Mouse (Mus musculus) liver, embryonic 14.5 days (tissue): Measurements from ENCODE around the gene Wfikkn1. TPM values are rescaled to one million over a fixed set of nuclear protein-coding genes. Genes with fewer than 3 reads are reported as not detected.
A peak's percentile ranks its signal among the peaks of the same experiment; 100 is the strongest.

Experiments
- ATAC-seq: fragments of 200-750 bp; cut with Nextera tagmentation; 2 replicates; pipeline ENCODE4 v1.8.0; 2017; ENCODE audit warnings: moderate number of reproducible peaks, mild to moderate bottlenecking, moderate library complexity; ENCODE audit not compliant: insufficient read depth
- DNase-seq, 3 experiments: peaks; one replicate each; pipeline ENCODE4 v3.0.0-alpha.2; 2012 to 2013; ENCODE audit warnings: low read depth in 3 of 3, low spot score in 3 of 3
- H3K27ac ChIP-seq: fragments of 300-500 bp; sonication (generic); 2 replicates; pipeline ENCODE4 v1.5.1; 2014; ENCODE audit warnings: moderate library complexity, mild to moderate bottlenecking, control low read depth, inconsistent platforms
- H3K27me3 ChIP-seq: fragments of 300-500 bp; sonication (generic); 2 replicates; pipeline ENCODE4 v1.6.1; 2014; ENCODE audit warnings: mild to moderate bottlenecking, low read length, moderate library complexity; ENCODE audit not compliant: control insufficient read depth, insufficient read depth
- H3K36me3 ChIP-seq: fragments of 300-500 bp; sonication (generic); replicated peaks from 2 replicates; pipeline ENCODE4 v1.6.1; 2014; ENCODE audit warnings: low read depth; ENCODE audit not compliant: control insufficient read depth, insufficient read depth
- H3K4me1 ChIP-seq, 2 experiments: fragments of 200-500 bp in 1 of 2; fragments of 300-500 bp in 1 of 2; sonication (generic) in 1 of 2; replicated peaks; 2 replicates each; pipeline ENCODE4 v1.6.1; 2012 to 2014; ENCODE audit warnings: antibody characterized with exemption in 1 of 2, inconsistent platforms in 1 of 2, low read length in 1 of 2; ENCODE audit not compliant: control insufficient read depth in 2 of 2, insufficient read depth in 2 of 2
- H3K4me2 ChIP-seq: fragments of 300-500 bp; sonication (generic); 2 replicates; pipeline ENCODE4 v1.6.1; 2014; ENCODE audit warnings: low read depth, mild to moderate bottlenecking, control low read depth, moderate library complexity
- H3K4me3 ChIP-seq, 2 experiments: fragments of 200-500 bp in 1 of 2; fragments of 300-500 bp in 1 of 2; sonication (generic) in 1 of 2; 2 replicates each; pipeline ENCODE4 v1.5.1; 2012 to 2014; ENCODE audit warnings: low read depth in 2 of 2, low read length in 2 of 2, mild to moderate bottlenecking in 2 of 2, control low read depth in 1 of 2, inconsistent platforms in 1 of 2, moderate library complexity in 1 of 2; ENCODE audit not compliant: insufficient read depth in 1 of 2
- H3K9ac ChIP-seq: fragments of 300-500 bp; sonication (generic); replicated peaks from 2 replicates; pipeline ENCODE4 v1.6.1; 2014; ENCODE audit warnings: mild to moderate bottlenecking, control low read depth, moderate library complexity
- H3K9me3 ChIP-seq: fragments of 300-500 bp; sonication (generic); 2 replicates; pipeline ENCODE4 v1.6.1; 2016; ENCODE audit warnings: low read length, mixed read lengths; ENCODE audit not compliant: control insufficient read depth
- CTCF ChIP-seq: IDR thresholded peaks from 2 replicates; pipeline ENCODE4 v1.5.1; 2016; ENCODE audit warnings: antibody characterized with exemption, low read depth, control low read depth
- EP300 ChIP-seq: IDR thresholded peaks from 2 replicates; pipeline ENCODE4 v1.6.1; 2016; ENCODE audit warnings: antibody characterized with exemption, low read depth
- WGBS: fragments of 180-500 bp; shearing (Covaris S2); extraction: QIAGEN DNeasy Blood & Tissue Kit; methylation state at CpG from one replicate; pipeline ENCODE4 v1.1.7; 2014; ENCODE audit not compliant: insufficient replicate concordance; 5-methylcytosine and 5-hydroxymethylcytosine counted together
- polyA plus RNA-seq, 2 experiments: library from polyadenylated mRNA; depleted of rRNA in 1 of 2; stranded (reverse) in 1 of 2; unstranded in 1 of 2; fragments of >200 nt; fragmentation: Nextera tagmentation in 1 of 2; extraction: Ambion mirVana in 1 of 2; gene quantifications; 2 replicates each; pipeline versions ENCODE4 v1.2.1 to v1.2.3; 2012 to 2014

Gene Wfikkn1
- polyA plus RNA-seq, 2 experiments = 0.52 to 0.54 TPM

DNA sequence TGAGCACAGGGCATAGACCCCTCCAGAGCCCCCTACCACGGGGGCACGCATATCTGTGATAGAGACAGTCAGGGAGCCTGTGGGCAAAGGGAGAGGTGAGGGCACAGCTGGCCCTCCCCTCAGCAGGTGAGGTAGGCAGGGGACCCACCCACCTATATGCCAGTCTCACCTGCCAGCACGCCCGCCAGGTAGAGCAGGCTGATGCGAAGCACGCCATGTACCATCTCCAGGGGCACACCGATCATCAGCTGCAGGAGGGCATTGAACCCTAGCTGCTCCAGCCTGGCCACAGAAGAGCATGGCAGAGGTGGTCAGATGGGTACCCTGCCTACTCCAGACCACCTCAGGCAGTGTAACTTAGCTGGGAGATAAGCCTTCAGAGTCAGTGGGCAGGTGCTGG is 45.4 kb downstream of the Wfikkn1 start:
- ATAC-seq = no peak
- WGBS = 86% methylated on average over 7 of the region's 7 CpGs
- no peak overlapping the region for H3K4me2 ChIP-seq
- no peak for DNase-seq
- no peaks in the 10 kb centered on the region for H3K27me3 ChIP-seq
- H3K4me1 ChIP-seq = peaks cover 9 to 13% of the 10 kb centered on the region in 2 experiments
- no peak for TF ChIP-seq CTCF
- TF ChIP-seq EP300 = no peak
- H3K27ac ChIP-seq = no peak overlapping the region
- no peak overlapping the region for H3K9ac ChIP-seq
- H3K4me3 ChIP-seq = no peak overlapping the region
- no peaks in the 10 kb centered on the region for H3K9me3 ChIP-seq
- H3K36me3 ChIP-seq = peaks cover 27% of the 10 kb centered on the region

DNA sequence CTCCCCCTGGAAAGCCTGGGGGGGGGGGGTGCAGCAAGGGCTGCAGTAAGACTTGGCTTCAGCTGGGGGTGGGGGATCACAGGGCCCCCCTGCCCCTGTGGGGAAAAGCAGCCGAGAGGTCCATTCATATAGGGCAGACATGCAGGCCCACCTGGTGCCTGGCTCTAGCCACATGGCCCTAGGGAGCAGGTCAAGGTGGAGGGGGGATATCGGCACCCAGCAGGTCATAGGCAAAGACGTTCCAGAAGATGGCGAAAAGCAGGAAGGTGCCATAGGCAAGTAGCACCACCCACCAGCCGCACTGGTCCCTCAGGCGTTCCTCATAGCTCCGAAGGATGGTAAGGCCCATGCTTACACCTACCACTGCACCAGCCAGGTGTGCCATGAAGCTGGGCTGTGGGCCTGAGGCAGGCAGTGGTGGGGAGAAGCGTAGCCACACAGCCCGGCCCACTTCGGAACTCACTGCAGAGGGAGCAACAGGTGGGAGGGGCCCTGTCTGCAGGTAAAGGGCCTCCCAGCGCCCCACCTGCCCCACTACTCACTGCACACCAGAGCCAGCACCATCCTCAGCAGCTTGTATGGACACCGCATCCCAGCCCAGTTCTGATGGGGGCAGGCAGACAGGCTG is 45.9 kb downstream of the Wfikkn1 start:
- ATAC-seq = no peak
- no peak for TF ChIP-seq CTCF
- TF ChIP-seq EP300 = no peak
- Histone ChIP-seq H3K36me3 (peaks cover 21% of the 10 kb centered on the region), H3K27ac (no peak overlapping the region), H3K9me3 (no peaks in the 10 kb centered on the region), H3K4me1 (peaks cover 9 to 14% of the 10 kb centered on the region in 2 experiments), H3K9ac (no peak overlapping the region), H3K4me3 (peak overlapping the region in 1 of 2 experiments; percentile 70; a peak in 2 of 4 replicates), H3K27me3 (no peaks in the 10 kb centered on the region), H3K4me2 (peak overlapping the region; percentile 83)
- DNase-seq = no peak
- 78% methylated on average over 12 of the region's 12 CpGs for WGBS

DNA sequence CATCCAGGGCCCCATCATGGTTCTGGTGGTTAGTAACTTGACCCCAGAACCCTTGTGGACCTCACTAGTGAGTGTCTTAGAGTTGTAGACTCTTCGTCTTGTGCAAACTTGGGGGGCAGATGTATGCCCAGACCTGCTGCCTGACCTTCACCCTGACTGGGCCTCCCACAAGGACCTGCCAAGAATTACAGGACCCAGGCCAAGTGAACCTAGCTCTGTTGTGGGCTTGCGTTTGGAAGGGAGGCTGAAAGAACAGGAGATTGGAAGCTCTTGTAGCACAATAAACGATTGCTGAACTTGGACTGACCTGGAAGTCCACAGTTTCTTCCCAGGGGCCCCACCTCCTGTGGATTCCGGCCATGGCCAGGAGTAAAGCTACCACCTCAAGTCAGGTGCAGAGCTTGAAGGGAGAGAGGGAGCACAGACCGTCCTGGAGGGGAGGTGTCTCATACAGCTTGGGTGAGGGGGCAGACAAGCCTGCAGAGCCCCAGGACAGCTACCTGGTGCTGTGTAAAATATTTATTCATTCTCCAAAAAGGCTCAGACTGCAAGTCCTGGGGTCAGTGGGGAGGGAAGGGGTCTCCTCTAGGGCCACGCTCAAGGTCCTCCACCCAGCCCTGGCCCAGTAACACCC is 46.6 kb downstream of the Wfikkn1 start:
- H3K4me3 ChIP-seq = peak overlapping the region; percentile 63 to 70
- H3K27me3 ChIP-seq = no peaks in the 10 kb centered on the region
- peaks cover 9 to 17% of the 10 kb centered on the region in 2 experiments for H3K4me1 ChIP-seq
- H3K9me3 ChIP-seq = no peaks in the 10 kb centered on the region
- H3K27ac ChIP-seq = peak overlapping the region; percentile 47
- TF ChIP-seq EP300 (no peak), CTCF (no peak)
- WGBS = 41% methylated on average over 6 of the region's 6 CpGs
- H3K36me3 ChIP-seq = peaks cover 15% of the 10 kb centered on the region
- ATAC-seq = no peak
- H3K4me2 ChIP-seq = peak overlapping the region; percentile 83
- DNase-seq = no peak
- H3K9ac ChIP-seq = peak overlapping the region; percentile 66

DNA sequence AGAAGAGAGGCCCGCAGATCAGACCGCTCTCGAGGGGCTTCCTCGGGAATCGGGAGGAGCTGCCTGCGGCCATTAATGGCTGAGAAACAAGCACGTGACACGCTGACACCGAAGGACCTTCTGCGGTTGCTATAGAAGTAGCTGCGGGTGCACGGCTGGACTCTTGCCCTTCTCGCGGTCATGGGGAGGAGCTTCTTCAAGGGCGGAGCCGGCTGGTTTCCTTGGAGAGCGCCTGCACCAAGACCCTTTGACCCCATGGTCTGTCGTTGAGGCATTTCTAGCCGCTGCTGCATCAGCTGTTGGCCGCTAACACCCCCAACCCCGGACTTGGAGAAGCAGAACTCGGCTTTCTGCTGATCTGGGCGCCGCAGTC is 47.4 kb downstream of the Wfikkn1 start, which contains the start of gene Stub1:
Stub1 (minus strand) TSS at position 114 of the 373 bp plus-strand sequence.
- Histone ChIP-seq H3K36me3 (peaks cover 11% of the 10 kb centered on the region), H3K27ac (peak within 1 kb of the TSS; percentile 72), H3K9ac (peak within 1 kb of the TSS; percentile 66), H3K4me3 (peak within 1 kb of the TSS; percentile 70 to 74), H3K4me1 (peaks cover 11 to 19% of the 10 kb centered on the region in 2 experiments), H3K27me3 (no peaks in the 10 kb centered on the region), H3K4me2 (peak within 1 kb of the TSS; percentile 83), H3K9me3 (no peaks in the 10 kb centered on the region)
- peak; percentile 66 for ATAC-seq
- TF ChIP-seq EP300 (no peak), CTCF (no peak)
- WGBS = under 1% methylated on average over 24 of the region's 24 CpGs
- peak; percentile 67 to 73 (median 69) for DNase-seq

DNA sequence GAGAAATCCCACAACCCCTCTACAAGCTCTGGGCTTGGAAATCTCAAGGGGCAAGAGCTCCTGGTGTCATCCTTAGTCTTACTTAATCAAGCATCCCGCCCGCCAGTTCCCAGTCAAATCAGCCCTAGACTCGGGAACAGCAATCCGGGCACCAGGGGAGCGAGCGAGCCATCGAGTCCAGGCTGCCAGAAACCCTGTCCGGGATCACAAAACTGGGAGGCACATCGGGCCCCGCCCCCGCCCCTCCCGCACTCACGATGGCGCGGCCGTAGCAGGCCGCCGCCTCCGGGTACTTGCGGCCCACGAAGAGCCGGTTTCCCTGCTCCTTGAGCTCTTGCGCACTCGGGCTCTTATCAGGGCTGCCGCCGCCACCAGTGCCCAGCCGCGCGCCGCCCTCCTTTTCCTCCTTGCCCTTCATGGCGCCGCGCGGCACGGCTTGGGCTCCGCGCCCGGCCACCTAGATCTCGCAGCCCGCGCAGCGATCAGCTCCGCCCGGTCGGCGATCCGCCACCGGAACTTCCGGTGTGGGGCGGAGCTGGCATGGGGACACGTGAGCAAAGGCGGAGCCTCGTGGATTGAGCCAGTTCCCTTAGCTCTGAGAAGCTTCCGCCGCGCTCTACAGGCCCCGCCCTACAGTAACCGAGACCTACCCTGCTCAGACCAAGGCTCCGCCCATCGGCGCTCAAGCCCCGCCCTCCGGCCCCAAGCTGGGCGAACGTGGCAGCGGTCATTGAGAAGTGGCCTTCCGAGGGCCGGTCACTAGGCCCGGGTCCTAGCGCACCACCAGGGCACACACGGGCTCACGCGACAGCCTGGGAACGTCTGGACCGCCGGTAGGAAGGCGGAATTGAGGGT is 48.0 kb downstream of the Wfikkn1 start:
- Histone ChIP-seq H3K27ac (peak overlapping the region; percentile 72), H3K27me3 (no peaks in the 10 kb centered on the region), H3K4me3 (peak overlapping the region; percentile 70 to 74), H3K36me3 (peaks cover 11% of the 10 kb centered on the region), H3K9ac (peak overlapping the region; percentile 66), H3K9me3 (no peaks in the 10 kb centered on the region), H3K4me1 (peaks cover 11 to 20% of the 10 kb centered on the region in 2 experiments), H3K4me2 (peak overlapping the region; percentile 83)
- DNase-seq = peak; percentile 98 to 99 (median 99)
- WGBS = under 1% methylated on average over 77 of the region's 77 CpGs
- ATAC-seq = peak; percentile 90
- TF ChIP-seq CTCF (peak; percentile 17; the same call in 1 of the 2 replicates), EP300 (no peak)
